Mouse (Mus musculus): Measurements from ENCODE around the gene Samd10.
A peak's percentile ranks its signal among the peaks of the same experiment; 100 is the strongest.

Samd10 gene

GRCm38 (mm10) chr2:181598454-181599351 lies at the start of gene Samd10:
Gene Samd10 (minus strand): TSS chr2:181599212.
- DNase-seq, result peak; percentile 55

- no peak for DNase-seq
These were observed 47.8 kb upstream of the Samd10 start for GRCm38 (mm10) chr2:181646626-181647472.

- DNase-seq, result no peak
These were observed 46.7 kb upstream of the Samd10 start for GRCm38 (mm10) chr2:181645666-181646065.

GRCm38 (mm10) chr2:181644361-181644760 lies 45.3 kb upstream of the Samd10 start:
- peak; percentile 61 for DNase-seq

- no peak for DNase-seq
These were observed 36.9 kb upstream of the Samd10 start for GRCm38 (mm10) chr2:181635865-181636264.

GRCm38 (mm10) chr2:181632624-181633023 lies 33.6 kb upstream of the Samd10 start:
- DNase-seq, result no peak

GRCm38 (mm10) chr2:181628471-181628870 lies 29.5 kb upstream of the Samd10 start:
- DNase-seq, result no peak

- DNase-seq, result peak; percentile 10
These were observed 24.4 kb upstream of the Samd10 start for GRCm38 (mm10) chr2:181623401-181623800.

GRCm38 (mm10) chr2:181618761-181619495 lies 19.9 kb upstream of the Samd10 start:
- no peak for DNase-seq

- DNase-seq, result no peak
These were observed 3.4 kb upstream of the Samd10 start for GRCm38 (mm10) chr2:181602367-181602766.

GRCm38 (mm10) chr2:181601751-181602145 lies 2.7 kb upstream of the Samd10 start:
- DNase-seq, result no peak

GRCm38 (mm10) chr2:181600828-181601750 lies 2.1 kb upstream of the Samd10 start:
- peak; percentile 96 for DNase-seq

GRCm38 (mm10) chr2:181600226-181600758 lies 1.3 kb upstream of the Samd10 start:
- no peak for DNase-seq

- DNase-seq, result no peak
These were observed 1.5 kb downstream of the Samd10 start for GRCm38 (mm10) chr2:181597378-181598061.

- DNase-seq, result no peak
These were observed 2.6 kb downstream of the Samd10 start for GRCm38 (mm10) chr2:181596221-181596960.

GRCm38 (mm10) chr2:181594946-181595696 lies 3.9 kb downstream of the Samd10 start:
- DNase-seq, result no peak

- no peak for DNase-seq
These were observed 5.1 kb downstream of the Samd10 start for GRCm38 (mm10) chr2:181593937-181594336.

GRCm38 (mm10) chr2:181593042-181593421 lies 6.0 kb downstream of the Samd10 start:
- DNase-seq, result no peak
